Mouse (Mus musculus) NIH3T3 (cell line): Measurements from ENCODE around the gene Vasp.
A peak's percentile ranks its signal among the peaks of the same experiment; 100 is the strongest.

Experiments
- DNase-seq: peaks from one replicate; pipeline ENCODE4 v3.0.0-alpha.2; 2012; ENCODE audit warnings: low read depth

The Vasp gene

DNA sequence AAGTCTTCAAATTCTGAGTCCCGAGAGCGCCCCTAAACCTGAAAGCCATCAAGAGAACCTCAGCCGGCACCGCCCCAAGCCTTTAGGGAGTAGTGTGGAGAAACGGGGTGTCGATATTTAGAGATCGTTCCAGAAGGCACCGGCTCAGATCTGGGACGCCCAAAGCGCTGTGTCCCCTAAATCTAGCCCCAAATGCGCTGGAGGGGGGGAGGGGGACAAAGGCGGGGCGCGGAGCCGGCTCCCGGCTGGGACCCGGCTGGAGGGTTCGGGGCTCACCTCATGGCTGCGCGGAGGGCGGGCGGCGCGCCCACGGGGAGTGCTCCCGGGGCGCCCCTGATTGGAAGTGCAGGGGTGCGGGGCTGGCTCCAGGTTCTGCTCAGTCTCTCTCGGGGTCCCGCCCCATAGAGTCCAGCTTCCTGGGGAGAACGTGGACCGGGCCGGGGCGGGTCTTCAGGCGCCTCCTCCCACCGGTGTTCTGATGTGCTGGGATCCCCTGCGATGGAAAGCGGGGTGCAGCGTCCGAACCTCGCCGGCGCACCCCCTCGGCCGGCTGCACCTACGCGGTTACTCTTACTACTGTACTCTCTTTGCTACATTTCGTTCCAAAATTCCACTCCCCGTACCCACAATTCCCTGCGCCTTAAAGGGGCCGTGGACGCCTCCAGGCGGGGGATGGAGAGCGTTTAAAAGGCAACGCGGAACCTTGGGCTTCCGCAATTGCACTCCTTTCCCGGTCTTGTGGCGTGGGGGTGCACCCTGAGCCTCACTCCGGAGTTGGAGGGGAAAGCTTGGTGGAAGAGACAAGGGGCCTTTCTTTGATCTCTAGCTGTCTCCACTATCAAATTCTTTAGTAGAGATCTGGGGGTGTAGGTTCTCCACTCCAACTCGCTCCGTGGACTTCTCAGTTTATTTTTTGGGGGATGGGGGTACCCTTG lies at the start of gene Vasp:
TSS of gene Vasp (minus strand) at position 580 of the 935 bp plus-strand sequence.
- DNase-seq, result peak; percentile 92

DNA sequence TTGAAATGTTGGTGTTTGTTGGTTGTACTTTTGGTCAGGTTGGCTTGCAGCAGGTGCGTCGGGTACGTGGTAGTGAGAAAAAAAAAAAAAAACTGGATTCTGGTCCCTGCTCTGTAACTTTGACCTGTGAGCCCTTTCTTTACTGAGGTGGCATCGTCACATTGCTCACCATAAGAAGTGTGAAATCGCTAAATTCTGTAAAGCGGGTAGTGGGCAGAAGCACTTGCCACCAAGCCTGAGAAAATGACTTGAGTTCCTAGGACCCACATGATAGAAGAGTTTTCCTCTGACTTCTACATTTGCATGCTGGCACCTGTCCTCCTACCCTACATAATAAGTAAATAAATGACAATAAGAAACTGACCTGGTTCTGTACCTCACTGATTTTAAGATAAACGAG lies 49.0 kb upstream of the Vasp start:
- DNase-seq, result no peak

DNA sequence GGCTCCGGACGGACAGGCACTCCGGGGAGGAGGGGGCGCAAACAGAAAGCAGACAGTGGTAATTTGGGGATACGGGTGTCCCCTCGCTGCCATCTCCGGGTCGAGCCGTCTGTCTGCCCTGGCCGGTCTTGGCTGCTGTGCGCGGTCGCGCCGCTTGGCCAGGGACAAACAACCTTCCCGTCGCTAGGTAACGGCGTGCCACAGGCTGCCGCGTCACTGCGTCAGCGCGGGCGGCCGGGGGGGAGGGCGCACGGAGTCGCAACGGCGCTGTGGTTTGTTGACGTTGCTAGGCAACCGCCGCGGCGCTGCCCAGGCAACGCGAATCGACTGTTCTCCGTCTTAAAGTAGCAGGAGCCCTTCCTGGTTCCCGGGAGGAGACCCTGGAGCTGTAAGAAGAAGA lies 48.3 kb upstream of the Vasp start:
- peak; percentile 98 for DNase-seq

DNA sequence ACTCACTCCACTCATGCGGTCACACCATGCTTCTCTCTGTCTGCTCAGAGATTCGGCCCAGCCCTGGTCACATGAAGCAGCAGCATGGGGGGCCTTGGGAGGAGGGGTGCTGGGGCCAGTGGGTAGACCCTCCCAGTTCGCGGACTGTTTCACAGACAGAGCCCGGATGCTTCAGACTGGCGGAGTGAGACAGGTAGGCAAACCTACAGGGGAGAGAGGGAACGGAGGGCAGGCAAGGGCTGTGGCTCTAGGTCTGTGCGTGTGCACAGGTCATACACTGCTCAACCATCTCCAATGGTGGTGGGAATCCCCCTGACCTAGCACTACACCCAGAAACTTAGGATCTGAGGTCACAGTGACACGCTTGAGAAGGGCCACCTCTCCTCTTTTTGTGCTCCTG lies 47.8 kb upstream of the Vasp start:
- peak; percentile 11 for DNase-seq

DNA sequence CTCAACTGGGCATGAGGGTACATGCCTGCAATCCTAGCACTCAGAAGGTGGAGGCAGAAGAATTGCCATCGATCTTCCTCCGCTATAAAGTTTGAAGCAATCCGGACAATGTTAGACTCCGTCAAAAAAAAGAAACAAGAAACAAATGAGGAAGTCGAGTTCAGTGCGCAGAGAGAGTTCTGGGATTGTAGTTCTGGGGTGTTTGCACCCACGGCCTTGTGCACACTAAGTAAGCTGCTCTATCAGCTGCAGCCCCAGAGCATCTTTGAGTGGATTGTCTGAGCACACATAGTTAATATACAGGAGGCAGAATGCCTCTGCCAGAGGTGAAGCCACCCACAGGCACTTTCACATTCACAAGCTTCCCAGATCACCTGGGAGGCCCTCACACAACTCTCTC lies 47.1 kb upstream of the Vasp start:
- no peak for DNase-seq

DNA sequence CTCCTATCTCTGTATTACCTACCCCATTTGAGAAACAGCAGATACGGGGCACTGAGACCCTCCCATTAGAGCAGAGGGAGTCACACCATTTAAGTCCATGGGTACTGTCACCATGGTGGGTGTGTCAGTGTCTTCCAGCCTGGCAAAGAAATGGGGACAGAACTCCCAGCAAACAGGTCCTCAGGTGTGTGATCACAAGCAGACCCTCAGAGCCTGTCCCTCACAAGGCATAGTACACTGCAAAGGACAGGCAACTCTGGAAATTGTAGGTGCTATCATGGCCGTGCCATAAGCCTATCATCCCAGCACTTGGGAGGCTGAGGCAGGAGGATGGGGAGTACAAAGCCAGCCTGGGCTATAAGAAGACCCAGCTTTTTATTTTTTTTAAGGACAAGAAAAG lies 46.6 kb upstream of the Vasp start:
- no peak for DNase-seq

DNA sequence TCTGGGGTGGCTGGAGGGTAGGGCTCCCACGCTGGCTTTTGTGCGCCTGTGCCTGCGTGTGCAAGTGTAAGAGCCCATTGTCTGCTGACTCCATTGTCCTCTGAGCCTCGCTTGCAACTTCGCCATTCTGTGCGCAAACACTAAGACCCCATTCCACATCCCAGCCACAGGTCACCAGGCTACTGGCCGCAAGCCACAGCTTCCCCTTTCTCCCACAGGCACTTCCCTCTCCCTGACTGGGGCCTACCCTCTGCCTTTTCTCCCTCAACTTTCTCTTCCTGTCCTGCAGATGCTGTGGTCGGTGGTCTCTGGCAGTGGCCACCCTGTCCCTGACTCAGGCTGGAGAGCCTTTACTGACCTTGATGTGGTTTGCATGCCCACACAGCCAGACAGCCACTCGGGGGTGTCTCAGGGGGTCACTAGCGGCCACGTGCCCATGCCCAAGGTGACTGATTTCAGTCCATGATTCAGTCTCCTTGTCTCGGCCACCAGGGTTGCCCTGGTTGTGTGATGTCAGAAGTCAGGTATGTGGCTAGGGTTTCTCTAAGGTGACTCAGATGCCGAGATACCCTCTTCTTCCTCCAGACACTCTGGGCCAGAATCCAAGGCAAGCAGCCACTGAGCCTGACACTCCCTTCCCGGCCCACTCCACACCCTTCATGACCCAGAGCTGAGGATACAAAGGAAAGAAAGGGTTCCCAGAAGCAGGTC lies 45.0 kb upstream of the Vasp start:
- peak; percentile 61 for DNase-seq

DNA sequence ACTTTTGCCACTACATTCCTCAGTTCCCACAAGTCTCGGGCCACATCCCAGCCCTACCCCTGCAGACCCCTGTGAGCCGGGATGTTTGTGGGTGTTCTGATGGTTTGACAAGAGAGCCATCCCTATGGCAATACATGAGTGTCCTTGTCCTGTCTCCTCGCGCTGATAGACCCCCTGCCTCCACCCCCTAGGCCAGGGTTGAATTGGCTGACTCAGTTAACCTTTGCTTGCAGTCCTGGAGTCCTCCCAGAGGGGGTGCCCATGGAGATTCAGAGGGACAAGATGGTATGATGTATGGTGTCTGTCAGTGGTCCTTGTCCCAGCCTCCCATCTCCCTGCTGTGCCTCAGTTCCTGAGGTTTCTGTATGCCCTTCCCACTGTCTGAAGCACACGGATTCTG lies 42.4 kb upstream of the Vasp start:
- DNase-seq, result no peak

DNA sequence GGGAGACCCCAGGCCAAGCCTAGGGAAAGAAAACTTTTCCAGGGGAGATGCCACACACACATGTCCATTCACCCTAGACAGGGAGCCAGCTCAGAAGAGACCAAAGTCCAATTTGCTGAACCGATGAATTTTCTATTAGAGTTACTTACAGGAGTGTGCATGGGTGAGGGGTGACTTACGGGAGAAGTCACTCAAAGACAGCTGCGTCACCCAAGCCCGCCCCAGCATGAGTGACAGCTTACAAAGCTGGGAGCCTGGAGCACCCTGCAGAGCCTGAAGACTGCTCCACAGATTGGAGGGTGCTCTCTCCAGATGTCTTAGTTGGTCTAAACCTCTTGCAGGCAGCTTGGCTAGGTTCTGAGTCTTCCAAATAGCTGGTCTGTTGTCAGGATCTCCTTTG lies 40.4 kb upstream of the Vasp start:
- DNase-seq, result no peak

DNA sequence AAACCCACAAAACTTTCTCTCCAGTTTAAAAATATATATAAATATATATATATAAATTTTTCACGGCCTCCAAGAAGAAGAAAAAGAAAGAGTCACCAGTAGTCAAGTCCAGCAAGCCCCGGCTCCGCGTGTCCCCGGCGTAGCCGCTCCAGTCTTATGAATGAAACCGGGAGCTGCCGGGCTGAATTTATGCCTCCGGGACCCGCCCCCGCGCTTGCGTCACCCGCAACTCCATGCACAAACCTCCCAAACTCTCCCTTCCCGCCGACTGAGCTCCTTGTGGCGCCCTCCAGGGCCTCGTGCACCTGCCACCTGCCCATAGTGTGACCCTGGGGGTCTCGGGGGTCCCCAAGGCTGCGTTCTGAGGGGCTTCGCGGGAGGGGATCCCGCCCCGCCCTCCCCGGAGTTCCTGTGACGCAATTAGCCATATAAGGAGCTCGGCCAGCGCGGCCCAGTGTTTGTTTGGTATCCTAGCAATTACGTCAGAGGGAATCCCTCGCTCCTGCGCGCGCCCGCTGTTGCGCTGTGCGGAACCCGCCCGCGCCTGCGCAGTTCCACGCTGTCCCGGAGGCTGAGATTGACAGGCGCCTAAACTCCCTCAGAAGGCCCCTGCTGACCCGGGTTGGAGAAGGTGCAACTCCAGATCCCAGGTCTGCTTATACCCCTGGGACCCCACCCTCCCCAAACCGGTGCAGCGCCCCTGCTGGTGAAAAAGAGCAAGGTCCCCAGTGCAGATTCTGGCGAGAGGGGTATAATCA lies 38.4 kb upstream of the Vasp start, which contains the start of gene Fosb:
TSS of gene Fosb (minus strand) at position 168 of the 758 bp plus-strand sequence.
- DNase-seq, result peak; percentile 98

DNA sequence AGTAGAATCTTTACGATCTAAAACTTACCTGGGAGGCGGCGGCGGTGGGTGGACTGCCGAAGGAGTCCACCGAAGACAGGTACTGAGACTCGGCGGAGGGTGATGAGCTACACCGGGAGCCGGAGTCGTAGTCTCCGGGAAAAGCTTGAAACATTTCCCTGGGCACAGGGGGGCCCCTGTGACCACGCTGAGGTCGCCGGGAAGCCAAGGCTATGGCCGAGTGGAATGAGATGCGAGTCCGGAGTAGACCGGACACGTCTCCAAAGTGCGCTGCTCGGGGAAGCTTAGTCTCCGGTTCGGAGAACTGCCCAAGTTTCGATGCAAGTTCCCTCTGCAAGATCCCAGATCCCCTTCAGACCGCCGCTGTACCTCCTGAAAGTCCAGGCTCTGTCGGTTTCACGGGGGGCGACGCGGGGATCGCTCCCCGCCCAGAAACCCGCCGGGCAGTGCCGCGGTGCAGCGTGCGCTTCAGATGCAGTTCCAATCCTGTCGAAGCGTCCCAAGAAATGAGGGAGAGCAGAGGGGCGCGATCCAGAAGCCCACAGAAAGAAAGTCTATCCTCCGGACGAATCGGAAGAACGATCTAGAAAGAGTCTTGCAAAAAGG lies 37.8 kb upstream of the Vasp start:
- peak; percentile 7 for DNase-seq

DNA sequence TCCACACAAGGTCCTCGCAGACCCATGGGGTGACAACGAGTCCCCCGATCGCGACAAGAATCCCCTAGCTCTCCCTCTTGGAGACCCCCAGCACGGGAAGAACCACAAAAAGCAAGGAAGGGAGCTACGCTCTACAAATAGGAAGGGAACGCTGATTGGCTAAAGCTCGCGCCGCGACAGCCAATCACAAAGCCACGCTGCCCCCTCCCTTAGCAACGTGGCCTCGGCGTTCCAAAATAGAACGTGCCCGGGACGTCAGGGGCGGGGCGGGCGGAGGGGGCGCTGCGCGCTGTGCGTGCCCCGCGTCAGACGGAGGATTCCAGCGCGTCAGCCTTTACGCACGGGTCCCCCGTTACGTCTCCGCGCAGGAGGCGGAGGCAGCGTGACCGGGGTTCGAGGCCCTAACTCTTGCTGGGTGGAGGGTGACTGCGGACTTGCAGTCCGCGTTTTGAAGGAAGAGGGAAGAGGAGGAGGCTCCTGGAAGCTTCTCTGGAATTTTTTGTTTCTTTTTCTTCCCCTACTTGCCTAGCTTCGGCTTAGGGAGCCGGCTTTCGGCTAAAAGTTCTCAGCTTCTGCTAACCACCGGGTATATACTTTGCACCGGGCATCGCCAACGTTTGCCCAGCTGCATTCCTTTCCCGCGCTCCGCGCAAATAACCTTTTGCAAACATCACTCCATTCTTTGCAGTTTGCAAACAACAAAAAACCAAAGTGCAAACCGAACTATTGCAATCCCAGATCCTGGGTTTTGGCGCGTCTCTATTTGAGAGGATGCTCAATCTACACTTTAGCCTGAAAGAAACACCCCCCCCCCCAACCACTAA lies 37.0 kb upstream of the Vasp start:
- peak; percentile 98 for DNase-seq

DNA sequence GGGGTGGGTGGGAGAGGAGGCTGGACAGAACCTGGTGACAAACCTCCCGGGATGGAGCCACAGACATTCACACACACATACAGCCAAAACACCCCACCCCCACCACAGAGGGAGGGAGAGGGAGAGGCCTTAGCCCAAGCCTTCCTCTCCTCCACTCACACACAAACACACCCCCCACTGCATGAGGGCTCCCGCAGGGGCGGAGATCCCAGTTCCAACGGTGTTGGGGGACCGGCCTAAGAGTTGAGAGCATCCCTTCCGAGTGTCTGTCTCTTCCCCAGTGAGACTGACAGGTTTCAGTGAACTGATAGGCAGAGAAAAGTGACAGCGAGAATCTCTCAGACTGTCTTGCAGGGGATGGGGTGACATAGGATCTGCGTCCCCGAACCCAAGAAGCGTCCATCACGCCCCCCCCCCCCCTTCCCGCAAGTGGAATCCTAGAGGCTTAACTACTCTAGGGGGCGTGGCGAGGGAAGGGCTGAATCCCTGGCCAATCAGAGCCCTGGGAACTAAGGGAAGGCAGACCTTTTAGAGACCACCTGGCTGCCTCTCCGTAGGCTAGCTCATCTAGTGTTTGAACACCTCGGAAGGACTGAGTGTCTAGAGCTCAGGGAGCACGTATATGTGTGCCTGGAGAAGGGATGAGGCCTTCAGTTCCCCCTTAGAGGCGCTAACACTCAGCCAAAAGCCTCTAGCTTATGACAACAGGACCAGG lies 36.3 kb upstream of the Vasp start:
- DNase-seq, result peak; percentile 95

DNA sequence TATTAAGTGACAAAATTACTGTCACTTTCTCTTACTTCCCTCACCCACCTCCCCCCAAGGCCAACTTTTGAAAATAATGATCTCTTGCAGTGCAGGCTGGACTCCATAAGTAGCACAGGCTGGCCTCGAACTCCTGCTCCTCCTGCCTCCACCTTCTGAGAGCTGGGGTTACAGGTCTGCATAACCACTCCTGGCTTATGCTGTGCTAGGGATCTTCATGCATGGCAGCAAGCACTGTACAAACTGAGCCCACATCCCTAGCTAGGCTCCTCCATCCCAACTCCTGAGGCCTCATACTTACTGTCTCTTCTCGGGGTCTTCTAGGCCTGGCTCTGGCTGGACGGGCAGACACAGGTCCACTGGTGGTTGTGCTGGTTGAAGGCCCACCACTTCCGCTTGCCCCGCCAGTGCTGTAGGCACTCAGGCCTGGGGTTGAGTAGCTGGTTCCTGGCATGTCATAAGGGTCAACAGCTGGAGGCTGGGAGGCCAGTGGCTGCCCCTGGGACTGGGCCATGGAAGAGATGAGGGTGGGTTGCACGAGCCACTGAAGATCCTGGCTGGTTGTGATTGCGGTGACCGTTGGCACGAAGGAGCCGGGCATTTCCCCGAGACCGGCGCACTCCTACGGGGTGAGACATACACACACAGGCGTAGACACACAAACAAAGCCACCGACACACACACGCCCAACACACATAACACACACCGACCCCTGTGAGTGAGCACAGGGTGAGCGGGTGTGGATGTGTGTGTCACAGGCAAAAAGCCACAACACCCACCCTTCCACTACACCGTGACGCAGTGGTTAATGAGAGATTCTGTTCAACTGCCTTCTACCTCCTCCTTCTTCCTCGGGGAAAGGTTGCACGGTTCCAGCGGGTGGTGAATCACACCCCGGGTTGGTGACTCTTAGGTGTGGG lies 35.5 kb upstream of the Vasp start:
- DNase-seq, result no peak

DNA sequence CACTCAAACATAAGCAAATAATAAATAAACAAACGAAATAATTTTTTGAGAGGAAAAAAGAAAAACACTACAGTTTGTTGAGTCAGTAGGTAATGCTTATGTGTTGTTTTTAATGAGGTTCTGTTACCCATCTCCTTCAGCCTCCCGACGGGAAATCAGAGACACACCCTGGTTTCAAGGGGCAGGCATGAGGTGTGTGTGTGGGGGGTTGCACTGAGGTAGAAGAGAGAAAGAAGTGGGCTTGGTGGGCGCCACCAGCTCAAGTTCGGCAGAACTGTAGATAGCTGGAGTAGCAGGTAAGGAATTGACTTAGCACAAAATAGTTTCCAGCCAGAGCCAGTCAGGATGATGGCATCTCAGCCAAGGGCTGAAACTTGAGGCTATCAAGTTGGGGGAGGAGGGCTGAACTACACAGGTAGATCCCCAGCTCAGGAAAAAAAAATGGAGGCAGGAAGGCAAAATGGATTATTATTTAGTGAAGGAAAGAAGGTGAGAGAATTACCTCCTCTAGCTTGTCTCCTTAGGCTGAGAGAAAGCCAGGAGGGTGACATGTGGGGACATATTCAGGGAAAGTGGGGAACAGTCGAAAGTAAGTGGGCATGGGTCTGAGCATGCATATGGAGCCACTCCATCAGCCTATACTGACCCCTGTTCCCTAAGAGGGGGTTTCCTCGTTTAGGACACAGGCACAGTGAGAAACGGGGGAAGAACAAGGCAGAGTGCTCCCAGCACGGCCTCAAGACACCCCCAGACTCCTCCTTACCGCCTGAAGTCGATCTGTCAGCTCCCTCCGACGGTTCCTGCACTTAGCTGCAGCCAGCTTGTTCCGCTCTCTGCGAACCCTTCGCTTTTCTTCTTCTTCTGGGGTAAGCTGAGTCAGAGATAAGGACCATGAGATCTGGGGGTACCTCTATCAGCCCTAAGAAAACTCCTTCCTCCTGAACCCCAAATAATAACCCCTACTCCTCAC lies 34.5 kb upstream of the Vasp start:
- no peak for DNase-seq

DNA sequence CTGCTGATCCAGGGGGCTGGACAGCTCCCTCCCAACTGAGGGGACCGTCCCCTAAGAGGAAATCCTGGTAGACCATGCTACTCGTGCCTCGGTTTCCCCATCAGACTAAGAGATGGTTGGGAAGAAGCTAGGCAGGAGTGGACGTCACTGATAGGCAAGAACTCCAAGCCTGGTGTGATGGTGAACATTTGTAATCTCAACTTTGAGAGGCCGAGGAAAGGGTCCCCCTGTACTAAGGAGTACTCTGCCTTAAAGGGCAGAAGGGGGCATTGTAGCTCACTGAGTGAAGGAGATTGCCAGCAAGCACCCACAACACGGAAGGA lies 33.8 kb upstream of the Vasp start:
- DNase-seq, result no peak

DNA sequence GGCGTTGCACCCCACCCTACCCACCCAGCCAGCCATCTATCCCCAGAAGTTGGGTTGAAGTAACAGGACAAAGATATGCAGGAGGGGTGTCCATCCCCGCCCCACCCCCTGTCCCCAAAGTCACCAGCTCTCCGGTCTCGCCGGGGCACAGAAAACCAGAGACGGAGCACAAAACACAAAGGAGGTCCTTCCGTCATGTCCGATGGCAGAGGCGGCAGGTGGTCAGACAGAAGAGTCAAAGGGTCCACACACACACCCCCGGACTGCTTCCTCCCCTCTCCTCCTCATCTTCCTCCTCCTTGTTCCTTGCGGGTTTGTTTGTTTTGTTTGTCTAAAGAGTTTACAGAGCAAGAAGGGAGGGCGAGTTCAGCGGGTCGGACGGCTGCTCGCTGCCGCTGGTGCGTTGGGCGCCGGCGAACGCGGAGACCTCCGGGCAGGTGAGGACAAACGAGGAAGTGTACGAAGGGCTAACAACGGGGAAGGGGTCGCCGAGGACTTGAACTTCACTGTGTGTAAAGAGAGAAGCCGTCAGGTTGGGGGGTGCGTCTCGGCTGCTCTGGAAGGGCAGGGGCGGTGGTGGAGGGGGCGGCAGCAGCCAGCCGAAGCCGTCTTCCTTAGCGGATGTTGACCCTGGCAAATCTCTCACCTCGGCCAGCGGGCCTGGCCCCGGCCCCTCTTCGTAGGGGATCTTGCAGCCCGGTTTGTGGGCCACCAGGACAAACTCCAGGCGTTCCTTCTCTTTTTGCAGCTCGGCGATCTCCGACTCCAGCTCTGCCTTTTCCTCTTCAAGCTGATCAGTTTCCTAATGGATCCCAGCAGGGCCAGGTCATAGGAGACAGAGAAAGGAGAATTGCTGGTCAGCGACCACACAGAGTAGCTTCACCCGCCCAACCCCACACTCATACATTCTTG lies 33.1 kb upstream of the Vasp start:
- DNase-seq, result no peak
